Mouse (Mus musculus) kidney, postnatal 14 days (tissue): ENCODE data around the gene Wars2.

Experiments
- DNase-seq: peaks from one replicate; pipeline ENCODE4 v3.0.0; 2022; ENCODE audit warnings: mixed read lengths

The Wars2 gene

GRCm38 (mm10) chr3:99140940-99141854, at the start of gene Wars2:
Gene Wars2 (plus strand): TSS chr3:99141068.
- peak; percentile 96 for DNase-seq

GRCm38 (mm10) chr3:99096816-99097215, 44.1 kb upstream of the Wars2 start:
- no peak for DNase-seq

- peak; percentile 11 for DNase-seq
Observed at GRCm38 (mm10) chr3:99110353-99111213, 30.3 kb upstream of the Wars2 start.

- no peak for DNase-seq
Observed at GRCm38 (mm10) chr3:99111214-99111608, 29.7 kb upstream of the Wars2 start.

- no peak for DNase-seq
Observed at GRCm38 (mm10) chr3:99113266-99113837, 27.5 kb upstream of the Wars2 start.

- DNase-seq = no peak
Observed at GRCm38 (mm10) chr3:99120942-99121341, 19.9 kb upstream of the Wars2 start.

GRCm38 (mm10) chr3:99130521-99130920, 10.3 kb upstream of the Wars2 start:
- DNase-seq = no peak

- no peak for DNase-seq
Observed at GRCm38 (mm10) chr3:99131973-99132372, 8.9 kb upstream of the Wars2 start.

- no peak for DNase-seq
Observed at GRCm38 (mm10) chr3:99133913-99134312, 7.0 kb upstream of the Wars2 start.

GRCm38 (mm10) chr3:99147886-99148285, 7.0 kb downstream of the Wars2 start:
- DNase-seq = no peak

GRCm38 (mm10) chr3:99149035-99149434, 8.2 kb downstream of the Wars2 start:
- DNase-seq = no peak

- no peak for DNase-seq
Observed at GRCm38 (mm10) chr3:99156286-99156685, 15.4 kb downstream of the Wars2 start.

- DNase-seq = no peak
Observed at GRCm38 (mm10) chr3:99156987-99157386, 16.1 kb downstream of the Wars2 start.

- DNase-seq = no peak
Observed at GRCm38 (mm10) chr3:99157451-99158015, 16.7 kb downstream of the Wars2 start.

- DNase-seq = no peak
Observed at GRCm38 (mm10) chr3:99160016-99160415, 19.1 kb downstream of the Wars2 start.

GRCm38 (mm10) chr3:99162191-99162590, 21.3 kb downstream of the Wars2 start:
- no peak for DNase-seq

GRCm38 (mm10) chr3:99167734-99168133, 26.9 kb downstream of the Wars2 start:
- no peak for DNase-seq

- no peak for DNase-seq
Observed at GRCm38 (mm10) chr3:99173178-99173577, 32.3 kb downstream of the Wars2 start.

- no peak for DNase-seq
Observed at GRCm38 (mm10) chr3:99174658-99175304, 33.9 kb downstream of the Wars2 start.

GRCm38 (mm10) chr3:99183355-99184016, 42.6 kb downstream of the Wars2 start:
- no peak for DNase-seq

- DNase-seq = no peak
Observed at GRCm38 (mm10) chr3:99184373-99184772, 43.5 kb downstream of the Wars2 start.

GRCm38 (mm10) chr3:99188097-99188496, 47.2 kb downstream of the Wars2 start:
- no peak for DNase-seq
